Mouse (Mus musculus) heart, adult 8-10 months (tissue): Measurements from ENCODE around the gene Dnase1l3. TPM values are rescaled to one million over a fixed set of nuclear protein-coding genes. Genes with fewer than 3 reads are reported as not detected.
"Not testable (repeated sequence)": the region's sequence is repeated elsewhere in the genome, so short reads cannot be mapped to it uniquely, and the experiment has no call there.

Experiments
- DNase-seq: peaks from one replicate; pipeline ENCODE4 v3.0.0; 2022; ENCODE audit warnings: low spot score
- total RNA-seq, 4 experiments: library from RNA; stranded (reverse); gene quantifications; 2 replicates each; pipeline ENCODE4 v1.2.4; 2022

Dnase1l3 gene
- total RNA-seq, 4 experiments from 2014 or later, result 0.06 to 0.17 (median 0.11) TPM; not detected in 1

GRCm38 (mm10) chr14:8015756-8016155 lies 21.4 kb upstream of the Dnase1l3 start:
- DNase-seq, result no peak

GRCm38 (mm10) chr14:8011938-8012337 lies 17.6 kb upstream of the Dnase1l3 start:
- no peak for DNase-seq

- DNase-seq, result no peak
Observed at GRCm38 (mm10) chr14:8011297-8011696, 16.9 kb upstream of the Dnase1l3 start.

GRCm38 (mm10) chr14:8007923-8008322 lies 13.6 kb upstream of the Dnase1l3 start:
- no peak for DNase-seq

- no peak for DNase-seq
Observed at GRCm38 (mm10) chr14:8007486-8007885, 13.1 kb upstream of the Dnase1l3 start.

- no peak for DNase-seq
Observed at GRCm38 (mm10) chr14:8007084-8007483, 12.7 kb upstream of the Dnase1l3 start.

- not testable (repeated sequence) for DNase-seq
Observed at GRCm38 (mm10) chr14:8006061-8006460, 11.7 kb upstream of the Dnase1l3 start.

- DNase-seq, result no peak
Observed at GRCm38 (mm10) chr14:8003727-8004670, 9.6 kb upstream of the Dnase1l3 start.

GRCm38 (mm10) chr14:8003093-8003670 lies 8.8 kb upstream of the Dnase1l3 start:
- peak; percentile 42 for DNase-seq

- peak; percentile 80 for DNase-seq
Observed at GRCm38 (mm10) chr14:8002432-8003092, 8.2 kb upstream of the Dnase1l3 start, which contains the start of gene Abhd6. Abhd6 (plus strand) TSS chr14:8002902.

- no peak for DNase-seq
Observed at GRCm38 (mm10) chr14:8000831-8001685, 6.7 kb upstream of the Dnase1l3 start.

- no peak for DNase-seq
Observed at GRCm38 (mm10) chr14:8000247-8000646, 5.9 kb upstream of the Dnase1l3 start.

GRCm38 (mm10) chr14:7999435-7999834 lies 5.1 kb upstream of the Dnase1l3 start:
- no peak for DNase-seq

GRCm38 (mm10) chr14:7999030-7999429 lies 4.7 kb upstream of the Dnase1l3 start:
- no peak for DNase-seq

- peak; percentile 87 for DNase-seq
Observed at GRCm38 (mm10) chr14:7997255-7997696, 2.9 kb upstream of the Dnase1l3 start.

GRCm38 (mm10) chr14:7992158-7992557 lies 2.2 kb downstream of the Dnase1l3 start:
- DNase-seq, result no peak

- DNase-seq, result no peak
Observed at GRCm38 (mm10) chr14:7991108-7991776, 3.1 kb downstream of the Dnase1l3 start.

GRCm38 (mm10) chr14:7989961-7990360 lies 4.4 kb downstream of the Dnase1l3 start:
- DNase-seq, result no peak

GRCm38 (mm10) chr14:7989371-7989770 lies 5.0 kb downstream of the Dnase1l3 start:
- no peak for DNase-seq

- no peak for DNase-seq
Observed at GRCm38 (mm10) chr14:7986913-7987312, 7.5 kb downstream of the Dnase1l3 start.

- DNase-seq, result no peak
Observed at GRCm38 (mm10) chr14:7981226-7981625, 13.1 kb downstream of the Dnase1l3 start.
